Mouse (Mus musculus): ENCODE results near the gene Olfr172. TPM values are rescaled to one million over a fixed set of nuclear protein-coding genes. Genes with fewer than 3 reads are reported as not detected.

The Olfr172 gene
- polyA plus RNA-seq, 1 experiment from 2014 or later = not detected

DNA sequence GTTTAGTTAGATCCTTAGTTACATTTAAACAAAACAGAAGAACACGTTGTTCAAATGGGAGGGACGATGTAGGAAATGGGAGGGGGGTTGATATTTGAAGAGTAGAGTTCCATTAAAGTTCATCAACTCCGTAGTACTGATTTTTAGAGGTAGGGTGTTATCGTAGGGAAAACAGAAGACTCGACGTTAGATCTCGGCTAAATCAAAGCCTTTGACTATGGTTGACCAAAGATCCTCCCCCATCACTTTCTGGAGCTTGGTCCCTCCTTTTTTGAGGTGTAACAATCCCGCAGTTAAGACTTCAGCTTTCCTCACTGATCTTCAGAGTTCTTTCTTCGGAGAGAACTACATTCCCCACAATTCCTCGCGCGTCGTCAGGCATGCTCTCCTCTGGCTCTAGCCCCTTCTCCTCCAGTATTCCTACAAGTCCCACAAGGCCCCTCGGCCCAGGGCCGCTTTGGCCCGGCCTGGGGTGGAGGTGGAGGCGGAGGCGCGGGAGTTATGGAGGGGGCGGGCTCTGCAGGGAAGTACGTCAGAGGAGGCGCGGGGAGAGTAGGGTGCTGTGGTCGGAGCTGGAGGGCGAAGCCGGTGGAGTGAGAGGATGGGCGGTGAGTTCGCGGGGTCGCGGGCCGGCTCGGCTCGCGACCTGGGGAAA lies 35.4 kb downstream of the Olfr172 start, which contains the start of gene Cldnd1:
Gene Cldnd1 (plus strand): TSS at position 434 of the 655 bp plus-strand sequence.
- peak; percentile 100 for ATAC-seq (replicated peaks; ENCODE audit: insufficient number of reproducible peaks, low FRiP score, low TSS enrichment)
- Histone ChIP-seq H3K4me2 (peak within 1 kb of the TSS; percentile 80), H3K4me1 (ENCODE audit: control insufficient read depth, insufficient read depth, low read length) (peaks cover 5% of the 10 kb centered on the region), H3K9ac (ENCODE audit: low read depth, low read length) (peak within 1 kb of the TSS; percentile 83), H3K9me3 (replicated peaks; ENCODE audit: control insufficient read depth, low read length) (no peaks in the 10 kb centered on the region), H3K4me3 (ENCODE audit: low read depth, low read length) (peak within 1 kb of the TSS; percentile 72), H3K27ac (ENCODE audit: low read depth, low read length) (peak within 1 kb of the TSS; percentile 85), H3K36me3 (ENCODE audit: control insufficient read depth, insufficient read depth, low read length) (peaks cover 14% of the 10 kb centered on the region; the same call in 1 of the 2 replicates), H3K27me3 (ENCODE audit: control insufficient read depth, insufficient read depth, low read length) (no peaks in the 10 kb centered on the region)
- WGBS (ENCODE audit: insufficient replicate concordance) = 2% methylated on average over 35 of the region's 35 CpGs

DNA sequence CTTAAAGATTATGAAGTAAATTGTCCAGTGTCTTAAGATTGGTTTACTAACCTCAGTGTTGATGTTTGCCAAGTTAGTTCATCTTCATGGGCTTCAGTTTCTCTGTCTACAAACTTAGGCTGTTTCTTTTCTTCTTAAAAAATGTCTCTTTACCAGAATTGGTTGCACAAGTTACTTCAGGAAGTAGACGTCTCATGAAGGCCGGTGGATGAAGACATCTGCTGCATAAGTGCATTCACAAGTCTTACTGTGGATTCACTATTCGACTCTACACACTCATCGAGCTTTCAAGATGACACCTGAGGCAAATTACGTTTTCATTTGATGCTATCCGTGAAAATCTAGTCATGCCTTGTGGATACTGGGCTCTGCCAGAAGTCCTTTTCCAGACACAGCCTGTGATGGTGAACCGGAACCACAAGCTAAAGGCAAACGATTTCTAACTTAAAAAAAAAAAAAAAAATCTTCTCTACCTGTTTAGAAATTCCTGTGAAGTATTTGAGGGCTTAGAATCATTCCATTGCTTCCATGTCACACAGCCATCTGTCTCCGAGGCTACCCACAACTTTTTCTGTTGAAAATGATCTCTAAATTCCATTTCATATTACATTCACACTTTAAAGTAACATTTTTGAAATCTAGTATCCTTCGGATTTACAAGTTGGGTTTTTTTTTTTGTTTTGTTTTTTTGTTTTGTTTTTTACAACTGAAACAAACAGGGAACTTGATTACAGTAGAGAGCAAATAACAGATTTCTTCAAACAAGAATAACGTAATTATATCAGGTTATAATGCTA lies 36.1 kb downstream of the Olfr172 start:
- Histone ChIP-seq H3K4me1 (ENCODE audit: control insufficient read depth, insufficient read depth, low read length) (peaks cover 5% of the 10 kb centered on the region), H3K4me2 (no peak overlapping the region), H3K36me3 (ENCODE audit: control insufficient read depth, insufficient read depth, low read length) (peaks cover 7% of the 10 kb centered on the region; the same call in 1 of the 2 replicates), H3K9ac (ENCODE audit: low read depth, low read length) (no peak overlapping the region), H3K4me3 (ENCODE audit: low read depth, low read length) (peak overlapping the region; percentile 72; the same call in 1 of the 2 replicates), H3K27me3 (ENCODE audit: control insufficient read depth, insufficient read depth, low read length) (no peaks in the 10 kb centered on the region), H3K9me3 (replicated peaks; ENCODE audit: control insufficient read depth, low read length) (no peaks in the 10 kb centered on the region), H3K27ac (ENCODE audit: low read depth, low read length) (no peak overlapping the region)
- no peak for ATAC-seq (replicated peaks; ENCODE audit: insufficient number of reproducible peaks, low FRiP score, low TSS enrichment)
- 78% methylated on average over 11 of the region's 11 CpGs for WGBS (ENCODE audit: insufficient replicate concordance)

DNA sequence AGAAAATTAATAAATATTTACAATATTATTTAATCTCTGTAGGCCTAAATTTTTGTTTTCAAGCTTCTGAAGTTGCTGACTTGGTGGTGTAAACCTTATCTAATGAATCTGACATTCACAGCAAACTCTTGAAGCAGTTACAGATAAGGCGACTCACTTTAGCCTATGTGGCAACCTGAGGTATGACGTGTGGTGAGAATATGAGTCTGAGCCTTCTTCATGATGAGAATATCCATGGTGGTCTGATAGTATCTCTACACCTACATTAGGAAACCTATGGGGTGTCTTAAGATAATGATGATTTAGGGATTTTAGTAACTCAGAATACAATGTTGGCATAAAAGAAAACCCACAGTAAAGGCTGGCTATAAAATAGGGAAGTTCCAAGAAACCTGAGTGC lies 40.7 kb downstream of the Olfr172 start:
- no peak overlapping the region for H3K4me2 ChIP-seq
- no peaks in the 10 kb centered on the region for H3K9me3 ChIP-seq (replicated peaks; ENCODE audit: control insufficient read depth, low read length)
- H3K4me1 ChIP-seq (ENCODE audit: control insufficient read depth, insufficient read depth, low read length) = no peaks in the 10 kb centered on the region

DNA sequence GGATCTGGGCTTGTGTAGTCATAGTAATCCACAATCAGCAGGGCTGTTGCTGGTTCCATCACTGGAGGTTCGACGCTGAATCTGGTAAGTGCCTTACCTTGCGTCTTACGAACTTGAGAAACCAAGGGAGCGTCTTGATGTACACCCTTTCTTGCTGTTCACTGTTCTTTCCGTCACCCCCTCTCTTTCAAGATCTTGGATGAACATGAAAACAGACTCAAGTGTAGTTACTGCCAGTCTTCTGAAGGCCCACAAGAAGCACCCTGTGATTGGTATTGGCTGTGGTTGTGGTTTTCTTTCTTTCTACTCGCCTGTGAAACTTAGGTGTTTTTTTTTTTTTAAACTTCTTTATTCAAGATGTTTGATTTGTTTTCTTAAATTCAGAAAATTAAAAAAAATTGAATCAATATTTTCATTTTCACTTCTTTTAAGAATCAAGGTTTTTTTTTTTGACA lies 44.3 kb downstream of the Olfr172 start, which contains the start of gene Gpr15:
Gene Gpr15 (minus strand): TSS at position 405 of the 455 bp plus-strand sequence.
- no peak within 1 kb of the TSS for H3K4me2 ChIP-seq
- no peaks in the 10 kb centered on the region for H3K9me3 ChIP-seq (replicated peaks; ENCODE audit: control insufficient read depth, low read length)
- no peaks in the 10 kb centered on the region for H3K4me1 ChIP-seq (ENCODE audit: control insufficient read depth, insufficient read depth, low read length)
- no peaks in the 10 kb centered on the region for H3K36me3 ChIP-seq (ENCODE audit: control insufficient read depth, insufficient read depth, low read length)
- WGBS (ENCODE audit: insufficient replicate concordance) = 78% methylated on average over 7 of the region's 7 CpGs
- H3K27me3 ChIP-seq (ENCODE audit: control insufficient read depth, insufficient read depth, low read length) = no peaks in the 10 kb centered on the region
- H3K4me3 ChIP-seq (ENCODE audit: low read depth, low read length) = no peak within 1 kb of the TSS
- no peak for ATAC-seq (replicated peaks; ENCODE audit: insufficient number of reproducible peaks, low FRiP score, low TSS enrichment)
- H3K9ac ChIP-seq (ENCODE audit: low read depth, low read length) = no peak within 1 kb of the TSS
- no peak within 1 kb of the TSS for H3K27ac ChIP-seq (ENCODE audit: low read depth, low read length)

More for the DNA sequence above, 40.7 kb downstream of the Olfr172 start:
- no peak overlapping the region for H3K27ac ChIP-seq (ENCODE audit: low read depth, low read length)
- no peak overlapping the region for H3K9ac ChIP-seq (ENCODE audit: low read depth, low read length)
- no peak for ATAC-seq (replicated peaks; ENCODE audit: insufficient number of reproducible peaks, low FRiP score, low TSS enrichment)
- H3K27me3 ChIP-seq (ENCODE audit: control insufficient read depth, insufficient read depth, low read length) = no peaks in the 10 kb centered on the region
- no peaks in the 10 kb centered on the region for H3K36me3 ChIP-seq (ENCODE audit: control insufficient read depth, insufficient read depth, low read length)
- no peak overlapping the region for H3K4me3 ChIP-seq (ENCODE audit: low read depth, low read length)
- WGBS (ENCODE audit: insufficient replicate concordance) = 72% methylated on average over 2 of the region's 2 CpGs

DNA sequence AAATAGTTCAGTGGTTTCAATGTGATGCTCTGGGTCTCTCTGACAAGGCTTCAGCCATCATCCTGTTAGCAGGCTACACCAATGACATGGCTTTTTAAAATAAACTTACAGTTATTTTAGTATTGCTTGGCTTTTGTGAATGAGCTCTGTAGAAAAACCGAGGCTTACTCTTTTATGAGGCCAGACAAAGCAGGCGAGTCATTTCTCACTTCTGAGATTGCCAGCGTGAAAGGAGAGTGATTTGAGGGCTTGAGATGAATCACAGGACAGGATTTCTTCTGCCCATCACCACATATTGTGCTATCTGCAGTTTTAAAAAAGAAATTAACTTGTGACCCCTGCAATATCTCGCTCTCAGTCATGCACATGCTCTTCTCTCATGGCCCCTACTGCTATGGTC lies 48.0 kb downstream of the Olfr172 start:
- Histone ChIP-seq H3K4me1 (ENCODE audit: control insufficient read depth, insufficient read depth, low read length) (no peaks in the 10 kb centered on the region), H3K27ac (ENCODE audit: low read depth, low read length) (no peak overlapping the region), H3K9ac (ENCODE audit: low read depth, low read length) (no peak overlapping the region), H3K27me3 (ENCODE audit: control insufficient read depth, insufficient read depth, low read length) (no peaks in the 10 kb centered on the region), H3K4me2 (no peak overlapping the region), H3K9me3 (replicated peaks; ENCODE audit: control insufficient read depth, low read length) (no peaks in the 10 kb centered on the region), H3K36me3 (ENCODE audit: control insufficient read depth, insufficient read depth, low read length) (no peaks in the 10 kb centered on the region), H3K4me3 (ENCODE audit: low read depth, low read length) (no peak overlapping the region)
- WGBS (ENCODE audit: insufficient replicate concordance) = 62% methylated on average over 4 of the region's 4 CpGs
- no peak for ATAC-seq (replicated peaks; ENCODE audit: insufficient number of reproducible peaks, low FRiP score, low TSS enrichment)

DNA sequence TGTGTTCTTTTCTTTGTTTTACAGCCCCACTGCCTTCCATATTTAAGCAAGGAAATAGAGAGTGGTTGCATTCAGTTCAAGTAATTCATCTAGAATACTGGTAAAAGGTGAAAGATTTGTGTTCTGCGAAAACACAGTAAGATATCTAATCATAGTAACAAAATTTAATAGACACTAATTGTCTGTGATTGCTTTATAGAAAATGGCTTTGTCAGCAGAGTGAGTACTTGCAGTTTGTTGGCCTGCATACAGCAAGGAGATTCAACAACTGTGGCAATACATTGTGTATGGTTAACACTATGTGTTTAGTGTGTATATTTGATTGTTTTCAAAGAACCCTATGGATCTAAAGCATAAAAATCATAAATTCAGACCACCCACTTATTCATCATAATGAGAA lies 49.8 kb downstream of the Olfr172 start:
- no peaks in the 10 kb centered on the region for H3K27me3 ChIP-seq (ENCODE audit: control insufficient read depth, insufficient read depth, low read length)
- H3K4me1 ChIP-seq (ENCODE audit: control insufficient read depth, insufficient read depth, low read length) = no peaks in the 10 kb centered on the region
- no peak overlapping the region for H3K9ac ChIP-seq (ENCODE audit: low read depth, low read length)
- no peaks in the 10 kb centered on the region for H3K9me3 ChIP-seq (replicated peaks; ENCODE audit: control insufficient read depth, low read length)
- no peak overlapping the region for H3K4me2 ChIP-seq
- no peak overlapping the region for H3K4me3 ChIP-seq (ENCODE audit: low read depth, low read length)
- no peak overlapping the region for H3K27ac ChIP-seq (ENCODE audit: low read depth, low read length)
- 88% methylated on average over 1 of the region's 1 CpGs for WGBS (ENCODE audit: insufficient replicate concordance)
- H3K36me3 ChIP-seq (ENCODE audit: control insufficient read depth, insufficient read depth, low read length) = no peaks in the 10 kb centered on the region
- ATAC-seq (replicated peaks; ENCODE audit: insufficient number of reproducible peaks, low FRiP score, low TSS enrichment) = no peak

DNA sequence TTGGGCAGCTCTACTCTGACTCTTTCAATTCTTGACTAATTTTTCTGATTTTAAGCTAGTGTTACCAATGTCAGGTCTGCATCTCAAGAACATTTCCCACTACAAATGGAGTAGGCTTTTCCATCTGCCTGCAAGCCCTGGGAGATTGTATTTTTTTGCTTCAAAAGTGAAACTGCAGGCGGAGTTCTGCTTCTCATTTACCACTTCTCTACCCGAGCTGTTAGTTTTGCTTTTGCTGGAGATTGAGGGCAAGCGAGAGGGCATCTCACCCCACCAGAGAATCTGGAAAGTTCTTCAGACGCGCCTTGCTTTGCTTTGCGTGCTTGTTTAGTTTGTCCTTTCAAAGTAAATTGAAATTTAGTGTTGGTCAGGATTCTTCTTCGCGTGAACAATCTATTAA lies 50.8 kb downstream of the Olfr172 start:
- H3K4me2 ChIP-seq = no peak overlapping the region
- ATAC-seq (replicated peaks; ENCODE audit: insufficient number of reproducible peaks, low FRiP score, low TSS enrichment) = no peak
- H3K36me3 ChIP-seq (ENCODE audit: control insufficient read depth, insufficient read depth, low read length) = no peaks in the 10 kb centered on the region
- H3K9me3 ChIP-seq (replicated peaks; ENCODE audit: control insufficient read depth, low read length) = no peaks in the 10 kb centered on the region
- no peaks in the 10 kb centered on the region for H3K4me1 ChIP-seq (ENCODE audit: control insufficient read depth, insufficient read depth, low read length)
- H3K27me3 ChIP-seq (ENCODE audit: control insufficient read depth, insufficient read depth, low read length) = no peaks in the 10 kb centered on the region
- no peak overlapping the region for H3K9ac ChIP-seq (ENCODE audit: low read depth, low read length)
- no peak overlapping the region for H3K4me3 ChIP-seq (ENCODE audit: low read depth, low read length)
- WGBS (ENCODE audit: insufficient replicate concordance) = 76% methylated on average over 8 of the region's 8 CpGs
- no peak overlapping the region for H3K27ac ChIP-seq (ENCODE audit: low read depth, low read length)
